Mouse (Mus musculus) spleen, adult 18-20 months (tissue): Measurements from ENCODE around the gene Gm10118.

Experiments
- DNase-seq, 2 experiments: peaks; one replicate each; pipeline ENCODE4 v3.0.0; 2022; ENCODE audit warnings: mixed read lengths in 2 of 2

Gene Gm10118

DNA sequence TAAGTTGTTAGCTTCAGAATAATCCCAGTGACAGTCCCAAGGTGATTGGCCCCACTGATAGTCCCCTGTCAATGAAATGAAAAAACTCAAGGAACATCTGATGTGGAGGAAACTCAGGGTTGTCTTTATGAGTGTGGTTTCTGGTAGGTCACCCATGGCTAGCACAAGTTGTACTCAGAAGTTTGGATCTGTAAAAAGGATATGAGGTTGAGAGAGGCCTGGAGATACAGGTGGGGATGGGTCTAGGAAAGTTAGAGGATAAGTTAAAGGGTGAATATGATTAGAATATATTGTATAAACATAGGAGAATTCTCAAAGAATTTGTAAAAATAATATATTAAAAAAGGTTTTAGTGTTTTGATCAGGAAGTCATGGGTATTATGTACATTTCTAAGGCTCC lies at the start of gene Gm10118:
Gene Gm10118, minus strand, starts transcription at position 101 of the 400 bp plus-strand sequence.
- DNase-seq = no peak

DNA sequence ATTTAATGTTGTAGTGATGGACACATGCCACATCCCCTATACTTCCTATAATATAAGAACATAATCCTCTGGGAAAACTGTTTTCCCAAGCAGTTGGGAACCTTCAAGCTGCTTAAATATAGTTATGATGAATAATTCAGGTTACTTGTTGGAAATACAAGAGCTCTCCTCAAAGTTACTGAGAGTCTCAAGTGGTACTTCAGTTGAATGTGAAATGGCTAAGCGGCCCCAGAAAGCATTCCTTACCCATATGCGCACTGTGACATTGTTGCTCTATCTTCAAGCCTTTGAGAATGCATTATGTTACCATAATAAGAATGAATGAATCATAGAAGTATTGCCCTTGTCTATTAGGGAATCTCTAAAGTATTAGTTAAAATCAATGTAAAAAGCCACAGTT lies 45.1 kb upstream of the Gm10118 start:
- no peak for DNase-seq

DNA sequence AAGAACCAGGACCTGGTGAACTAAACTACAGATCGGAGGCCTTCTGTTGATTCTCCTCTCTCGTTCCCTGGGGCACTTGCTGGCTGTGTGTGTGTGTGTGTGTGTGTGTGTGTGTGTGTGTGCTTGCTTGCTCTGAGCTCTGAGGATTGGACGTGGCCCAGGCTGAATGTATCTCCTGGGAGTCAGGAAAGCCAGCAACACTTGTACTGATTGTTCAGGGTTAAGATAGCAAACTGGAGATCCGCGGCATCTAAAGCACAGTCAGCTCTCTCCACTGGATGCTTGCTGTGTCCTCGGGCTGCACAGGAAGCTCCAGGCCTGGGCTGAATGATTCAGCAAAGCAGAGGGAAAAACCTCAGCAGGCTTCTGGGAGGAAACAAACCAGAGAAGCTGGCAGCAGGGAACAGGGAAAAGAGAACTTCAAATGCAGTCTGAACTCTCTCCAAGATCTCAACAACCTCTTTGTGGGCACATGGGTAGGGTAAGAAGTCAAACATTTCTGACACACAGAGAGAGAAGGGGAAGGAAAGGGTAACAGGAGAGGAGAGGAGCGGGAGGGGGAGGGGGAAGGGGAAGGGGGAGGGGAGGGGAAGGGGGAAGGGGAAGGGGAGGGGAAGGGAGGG lies 27.2 kb upstream of the Gm10118 start:
- DNase-seq = no peak

DNA sequence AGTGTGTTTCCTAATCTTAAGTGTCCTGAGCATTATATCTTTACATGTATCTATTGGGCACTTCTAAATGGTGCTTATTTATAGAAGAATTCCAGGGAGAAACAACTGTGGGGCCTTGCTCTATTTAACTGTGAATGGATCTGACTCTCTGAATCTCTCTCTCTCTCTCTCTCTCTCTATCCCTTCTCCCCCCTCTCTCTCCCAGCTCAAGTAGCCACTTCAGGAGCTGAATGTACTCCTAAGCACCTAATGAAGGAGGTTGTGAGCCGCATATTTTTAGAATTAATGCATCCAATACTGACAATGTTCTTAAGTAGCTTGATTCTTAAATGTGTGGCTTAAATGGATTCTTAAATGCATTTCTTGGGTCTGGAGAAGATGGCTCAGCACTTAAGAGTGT lies 24.2 kb upstream of the Gm10118 start:
- no peak for DNase-seq

DNA sequence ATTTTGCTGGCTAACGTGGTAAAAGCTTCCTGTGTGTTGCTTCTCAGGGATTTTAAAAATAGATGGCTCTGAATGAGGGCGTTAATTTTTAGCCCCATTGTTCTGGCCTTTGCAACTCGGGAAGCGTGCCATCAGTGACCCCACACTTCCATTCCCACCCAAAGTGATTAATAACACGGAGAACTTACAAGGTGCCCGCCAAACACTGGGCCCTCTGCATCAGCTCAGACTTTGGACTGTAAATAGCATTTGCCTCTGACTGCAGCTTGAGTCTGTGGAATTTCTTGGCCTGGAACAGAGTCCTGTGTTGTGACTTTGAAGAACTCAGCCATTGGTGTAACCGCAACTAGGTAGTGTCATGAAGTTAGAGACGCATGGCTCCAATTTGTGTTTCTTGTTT lies 23.6 kb upstream of the Gm10118 start:
- DNase-seq = no peak

DNA sequence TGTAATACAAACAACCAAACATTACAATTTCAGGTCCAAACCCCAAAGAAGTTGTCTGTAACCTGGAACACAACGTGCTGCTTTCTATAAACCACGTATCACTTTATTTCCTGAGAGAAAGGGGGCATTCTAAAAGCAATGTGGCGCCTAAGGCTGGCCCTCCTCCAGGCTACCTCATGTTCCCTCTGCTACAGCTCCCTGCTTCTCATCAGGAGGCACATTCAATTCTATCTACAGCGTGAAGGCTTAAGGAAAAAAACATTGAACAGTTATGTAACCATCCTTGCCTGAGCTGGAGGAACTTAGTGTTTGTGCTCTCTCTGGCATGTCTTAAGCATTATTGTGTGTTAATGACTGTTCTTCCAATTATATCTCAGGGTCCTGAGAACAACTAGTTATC lies 20.0 kb upstream of the Gm10118 start:
- DNase-seq = no peak

DNA sequence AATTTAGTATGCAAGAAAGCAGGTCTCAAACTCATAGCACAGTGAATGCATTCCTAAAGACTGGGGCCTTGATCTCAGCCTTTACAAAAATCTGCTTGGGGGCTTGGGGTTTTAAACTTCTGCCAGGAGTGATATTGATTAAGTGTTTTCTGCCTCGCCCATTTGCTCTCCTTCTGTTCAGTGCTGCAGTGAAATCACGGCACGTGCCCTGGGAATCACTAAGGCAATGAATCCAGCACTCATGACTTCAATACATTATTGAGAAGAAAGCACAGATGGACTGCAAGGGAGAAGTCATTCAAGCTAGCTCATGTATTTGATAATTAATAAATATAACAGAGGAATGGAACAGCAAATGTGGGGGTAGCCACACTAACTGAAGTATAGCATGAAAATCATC lies 18.3 kb upstream of the Gm10118 start:
- no peak for DNase-seq

DNA sequence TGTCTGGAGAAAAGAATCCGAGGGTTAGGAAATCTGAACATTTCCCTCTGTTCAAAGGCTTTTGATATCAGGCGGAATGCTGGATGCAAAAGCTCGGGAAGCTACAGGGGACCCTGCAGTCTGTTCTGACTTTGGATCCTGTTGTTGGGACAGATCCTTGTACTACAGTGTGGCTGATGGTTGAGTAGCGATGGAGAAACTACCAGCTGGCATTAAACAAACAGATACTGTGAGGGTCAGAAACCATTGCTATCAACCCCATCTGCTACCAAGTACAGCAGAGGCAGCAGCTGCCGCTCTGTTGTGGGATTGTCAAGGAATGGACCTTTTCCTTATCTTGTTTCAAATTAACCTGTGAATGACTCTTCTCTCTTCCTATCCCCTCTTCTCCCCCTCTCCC lies 6.7 kb upstream of the Gm10118 start:
- no peak for DNase-seq

DNA sequence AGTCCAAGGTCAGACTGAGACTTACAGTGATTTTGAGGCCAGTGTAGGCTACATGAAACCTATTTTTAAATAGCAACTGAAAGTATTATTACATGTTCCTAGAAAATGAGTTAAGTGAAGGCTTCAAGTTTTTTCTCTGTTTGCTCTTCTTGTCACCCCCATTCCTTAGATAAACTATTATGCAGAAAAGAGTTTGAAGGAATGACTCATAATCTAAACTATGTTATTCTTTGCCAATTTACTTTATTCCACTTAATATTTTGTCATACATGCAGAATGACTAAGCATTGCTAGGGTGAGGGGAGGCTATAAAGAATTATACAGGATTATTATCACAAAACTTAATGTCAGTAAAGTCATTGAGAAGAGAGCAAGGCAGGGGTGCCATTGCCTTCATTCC lies 18.4 kb downstream of the Gm10118 start:
- no peak for DNase-seq

DNA sequence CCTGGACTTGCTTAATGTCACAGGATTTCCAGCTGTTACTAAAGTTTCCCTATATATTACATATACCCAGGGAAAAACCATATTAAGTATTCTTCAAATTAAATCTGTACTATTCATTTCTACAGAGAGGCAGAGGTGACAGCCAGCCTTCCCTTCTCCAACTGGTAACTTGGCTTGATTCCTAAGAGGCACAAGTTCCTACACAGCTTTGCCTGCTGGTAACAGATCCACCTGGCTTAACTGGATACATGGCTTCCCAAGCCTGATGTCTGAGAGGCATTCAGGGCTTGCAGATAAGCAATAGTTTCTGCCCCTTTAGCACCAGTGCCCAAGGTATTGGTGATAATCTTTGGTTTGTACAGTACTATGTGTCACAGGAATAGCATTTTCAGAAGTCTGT lies 27.3 kb downstream of the Gm10118 start:
- DNase-seq = no peak

DNA sequence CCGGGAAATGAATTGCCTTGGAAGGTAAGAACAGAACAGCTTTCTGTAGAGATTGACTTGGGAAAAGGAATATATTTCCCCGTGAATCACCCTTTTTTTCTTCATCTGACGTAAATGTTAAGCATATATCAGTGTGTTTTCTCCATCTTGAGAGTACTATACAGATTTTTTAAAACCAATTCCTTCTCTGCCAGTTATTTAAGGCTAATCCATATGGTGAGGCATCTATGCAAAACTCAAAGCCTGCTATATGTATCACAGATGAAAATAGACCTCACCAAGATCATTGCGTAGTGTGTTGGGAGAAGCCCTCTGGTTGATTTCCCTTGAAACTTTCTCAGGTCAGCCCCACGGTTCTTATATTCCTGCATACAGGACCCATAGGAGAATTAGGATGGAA lies 32.6 kb downstream of the Gm10118 start:
- no peak for DNase-seq

DNA sequence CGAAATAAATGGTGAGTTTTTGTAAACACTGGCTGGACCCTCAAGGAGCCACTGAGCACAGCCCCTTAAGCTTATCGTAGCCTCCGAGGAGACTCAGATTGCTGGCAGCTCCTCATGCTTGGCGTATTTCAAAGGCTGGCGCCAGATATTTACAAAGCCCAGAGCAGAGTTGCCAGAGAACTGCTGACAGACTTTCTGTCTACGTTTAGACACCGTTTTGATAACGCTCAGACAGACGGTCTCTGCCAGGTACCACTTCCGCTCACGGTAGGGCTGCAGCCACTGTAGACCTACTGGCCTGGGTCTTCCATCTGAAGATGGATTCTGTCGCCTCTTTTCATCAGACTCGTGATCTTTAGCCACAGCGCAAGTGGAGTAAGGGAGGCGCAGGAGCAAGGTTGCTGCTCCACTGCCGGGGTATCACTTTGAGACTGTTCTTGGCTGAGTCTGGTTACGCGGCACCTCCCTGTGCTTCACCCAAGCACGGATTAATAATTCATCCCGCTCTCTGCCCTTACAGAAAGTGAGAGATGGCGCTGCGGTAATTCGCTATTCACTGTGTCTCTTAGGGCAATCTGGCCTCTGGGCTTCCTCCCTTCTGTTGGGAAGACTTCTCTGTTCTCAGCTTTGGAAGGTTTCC lies 40.7 kb downstream of the Gm10118 start:
- DNase-seq = no peak

DNA sequence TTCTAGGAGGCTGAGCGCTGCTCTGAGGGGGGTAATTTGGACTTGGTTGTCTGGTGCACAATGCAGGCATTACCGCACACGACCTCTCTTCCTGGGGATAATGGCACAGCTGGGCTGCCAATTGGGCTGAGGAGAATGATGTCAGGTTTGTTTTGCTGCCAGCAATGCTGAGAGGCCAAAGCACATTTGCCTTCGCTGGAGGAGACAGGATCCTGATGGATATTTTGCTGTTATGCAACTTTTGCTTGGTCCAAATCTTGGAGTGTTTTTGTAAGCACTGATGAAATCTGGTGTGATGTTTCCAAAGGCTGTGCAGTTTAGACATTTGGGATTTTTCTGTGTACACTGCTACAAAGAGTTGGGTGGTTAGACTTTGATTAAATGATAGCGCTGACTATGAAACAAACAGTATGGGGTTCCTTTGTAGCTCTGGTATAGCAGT lies 46.8 kb downstream of the Gm10118 start:
- DNase-seq = no peak
